Mouse (Mus musculus): ENCODE measurements around the gene Atp13a2. TPM values are rescaled to one million over a fixed set of nuclear protein-coding genes. Genes with fewer than 3 reads are reported as not detected.

The Atp13a2 gene
- total and polyA plus RNA-seq, 2 experiments from 2014 or later: 18.8 to 45.8 TPM

- DNase-seq (ENCODE audit: low spot score) (no peak), ATAC-seq (ENCODE audit: insufficient read depth, low read depth) (no peak)
These were observed 803 bp downstream of the Atp13a2 start for GRCm38 (mm10) chr4:140987476-140987875.

GRCm38 (mm10) chr4:140988706-140989290, 2.1 kb downstream of the Atp13a2 start:
- H3K36me3 ChIP-seq (replicated peaks; ENCODE audit: control insufficient read depth, insufficient read depth, low read length): peaks cover 13% of the 10 kb centered on the region; the same call in 1 of the 2 replicates
- H3K9me3 ChIP-seq (replicated peaks; ENCODE audit: control insufficient read depth, low read length): no peaks in the 10 kb centered on the region
- peaks cover 6% of the 10 kb centered on the region for H3K4me1 ChIP-seq (ENCODE audit: control insufficient read depth, insufficient read depth)
- WGBS: 67% methylated on average over 7 of the region's 7 CpGs
- TF ChIP-seq CTCF (IDR thresholded peaks at IDR 0.05; ENCODE audit: low read depth) (no peak), EP300 (IDR thresholded peaks at IDR 0.05; ENCODE audit: low read depth) (no peak)
- no peak overlapping the region for H3K4me3 ChIP-seq (ENCODE audit: low read depth, low read length)
- no peak for ATAC-seq (ENCODE audit: insufficient read depth, low read depth)
- H3K9ac ChIP-seq (replicated peaks; ENCODE audit: low read depth, low read length): no peak overlapping the region
- H3K27me3 ChIP-seq (ENCODE audit: control insufficient read depth, insufficient read depth, low read length): no peaks in the 10 kb centered on the region
- no peak for DNase-seq (ENCODE audit: low spot score)
- H3K4me2 ChIP-seq (ENCODE audit: low read depth, low read length): no peak overlapping the region
- no peak overlapping the region for H3K27ac ChIP-seq (ENCODE audit: low read depth)

More at GRCm38 (mm10) chr4:140987476-140987875, 803 bp downstream of the Atp13a2 start:
- Histone ChIP-seq H3K9me3 (replicated peaks; ENCODE audit: control insufficient read depth, low read length) (no peaks in the 10 kb centered on the region), H3K4me3 (ENCODE audit: low read depth, low read length) (peak overlapping the region; percentile 77), H3K9ac (replicated peaks; ENCODE audit: low read depth, low read length) (peak overlapping the region; percentile 73), H3K27me3 (ENCODE audit: control insufficient read depth, insufficient read depth, low read length) (no peaks in the 10 kb centered on the region), H3K36me3 (replicated peaks; ENCODE audit: control insufficient read depth, insufficient read depth, low read length) (peaks cover 2% of the 10 kb centered on the region; the same call in 1 of the 2 replicates), H3K4me1 (ENCODE audit: control insufficient read depth, insufficient read depth) (peaks cover 12% of the 10 kb centered on the region), H3K27ac (ENCODE audit: low read depth) (0 out of 2 replicates have a peak overlapping the region, but pooled peaks have one; percentile 25), H3K4me2 (ENCODE audit: low read depth, low read length) (peak overlapping the region; percentile 78)
- 22% methylated on average over 7 of the region's 7 CpGs for WGBS
- TF ChIP-seq CTCF (IDR thresholded peaks at IDR 0.05; ENCODE audit: low read depth): no peak
- TF ChIP-seq EP300 (IDR thresholded peaks at IDR 0.05; ENCODE audit: low read depth): no peak

- H3K27ac ChIP-seq (ENCODE audit: low read depth): no peak overlapping the region
- ATAC-seq (ENCODE audit: insufficient read depth, low read depth) (no peak), DNase-seq (ENCODE audit: low spot score) (no peak)
- H3K9ac ChIP-seq (replicated peaks; ENCODE audit: low read depth, low read length): no peak overlapping the region
- H3K9me3 ChIP-seq (replicated peaks; ENCODE audit: control insufficient read depth, low read length): no peaks in the 10 kb centered on the region
- no peaks in the 10 kb centered on the region for H3K27me3 ChIP-seq (ENCODE audit: control insufficient read depth, insufficient read depth, low read length)
- H3K4me1 ChIP-seq (ENCODE audit: control insufficient read depth, insufficient read depth): peaks cover 6% of the 10 kb centered on the region
- WGBS: 83% methylated on average over 14 of the region's 14 CpGs
- TF ChIP-seq CTCF (IDR thresholded peaks at IDR 0.05; ENCODE audit: low read depth) (no peak), EP300 (IDR thresholded peaks at IDR 0.05; ENCODE audit: low read depth) (no peak)
- no peak overlapping the region for H3K4me2 ChIP-seq (ENCODE audit: low read depth, low read length)
- no peak overlapping the region for H3K4me3 ChIP-seq (ENCODE audit: low read depth, low read length)
- peaks cover 19% of the 10 kb centered on the region for H3K36me3 ChIP-seq (replicated peaks; ENCODE audit: control insufficient read depth, insufficient read depth, low read length)
These were observed 2.8 kb downstream of the Atp13a2 start for GRCm38 (mm10) chr4:140989447-140989846.

GRCm38 (mm10) chr4:140992215-140992614, 5.5 kb downstream of the Atp13a2 start:
- H3K27ac ChIP-seq (ENCODE audit: low read depth): no peak overlapping the region
- H3K9me3 ChIP-seq (replicated peaks; ENCODE audit: control insufficient read depth, low read length): no peaks in the 10 kb centered on the region
- peaks cover 45% of the 10 kb centered on the region for H3K36me3 ChIP-seq (replicated peaks; ENCODE audit: control insufficient read depth, insufficient read depth, low read length)
- DNase-seq (ENCODE audit: low spot score) (no peak), ATAC-seq (ENCODE audit: insufficient read depth, low read depth) (no peak)
- H3K4me3 ChIP-seq (ENCODE audit: low read depth, low read length): no peak overlapping the region
- H3K4me2 ChIP-seq (ENCODE audit: low read depth, low read length): no peak overlapping the region
- H3K27me3 ChIP-seq (ENCODE audit: control insufficient read depth, insufficient read depth, low read length): no peaks in the 10 kb centered on the region
- 80% methylated on average over 20 of the region's 20 CpGs for WGBS
- TF ChIP-seq EP300 (IDR thresholded peaks at IDR 0.05; ENCODE audit: low read depth): no peak
- no peak for TF ChIP-seq CTCF (IDR thresholded peaks at IDR 0.05; ENCODE audit: low read depth)
- no peak overlapping the region for H3K9ac ChIP-seq (replicated peaks; ENCODE audit: low read depth, low read length)
- H3K4me1 ChIP-seq (ENCODE audit: control insufficient read depth, insufficient read depth): peaks cover 5% of the 10 kb centered on the region

- no peak for ATAC-seq (ENCODE audit: insufficient read depth, low read depth)
- DNase-seq (ENCODE audit: low spot score): no peak
- WGBS: 67% methylated on average over 8 of the region's 8 CpGs
- peaks cover 52% of the 10 kb centered on the region for H3K36me3 ChIP-seq (replicated peaks; ENCODE audit: control insufficient read depth, insufficient read depth, low read length)
- no peak overlapping the region for H3K4me2 ChIP-seq (ENCODE audit: low read depth, low read length)
- H3K9me3 ChIP-seq (replicated peaks; ENCODE audit: control insufficient read depth, low read length): no peaks in the 10 kb centered on the region
- no peaks in the 10 kb centered on the region for H3K4me1 ChIP-seq (ENCODE audit: control insufficient read depth, insufficient read depth)
- H3K4me3 ChIP-seq (ENCODE audit: low read depth, low read length): no peak overlapping the region
- no peaks in the 10 kb centered on the region for H3K27me3 ChIP-seq (ENCODE audit: control insufficient read depth, insufficient read depth, low read length)
- no peak overlapping the region for H3K27ac ChIP-seq (ENCODE audit: low read depth)
- TF ChIP-seq EP300 (IDR thresholded peaks at IDR 0.05; ENCODE audit: low read depth): no peak
- TF ChIP-seq CTCF (IDR thresholded peaks at IDR 0.05; ENCODE audit: low read depth): no peak
- no peak overlapping the region for H3K9ac ChIP-seq (replicated peaks; ENCODE audit: low read depth, low read length)
These were observed 7.2 kb downstream of the Atp13a2 start for GRCm38 (mm10) chr4:140993846-140994245.

GRCm38 (mm10) chr4:140995811-140996210, 9.1 kb downstream of the Atp13a2 start:
- H3K36me3 ChIP-seq (replicated peaks; ENCODE audit: control insufficient read depth, insufficient read depth, low read length): peaks cover 72% of the 10 kb centered on the region
- H3K4me2 ChIP-seq (ENCODE audit: low read depth, low read length): no peak overlapping the region
- WGBS: 88% methylated on average over 8 of the region's 8 CpGs
- H3K27me3 ChIP-seq (ENCODE audit: control insufficient read depth, insufficient read depth, low read length): no peaks in the 10 kb centered on the region
- H3K9ac ChIP-seq (replicated peaks; ENCODE audit: low read depth, low read length): no peak overlapping the region
- no peak overlapping the region for H3K27ac ChIP-seq (ENCODE audit: low read depth)
- no peaks in the 10 kb centered on the region for H3K9me3 ChIP-seq (replicated peaks; ENCODE audit: control insufficient read depth, low read length)
- no peak for TF ChIP-seq CTCF (IDR thresholded peaks at IDR 0.05; ENCODE audit: low read depth)
- TF ChIP-seq EP300 (IDR thresholded peaks at IDR 0.05; ENCODE audit: low read depth): no peak
- H3K4me1 ChIP-seq (ENCODE audit: control insufficient read depth, insufficient read depth): no peaks in the 10 kb centered on the region
- DNase-seq (ENCODE audit: low spot score): no peak
- H3K4me3 ChIP-seq (ENCODE audit: low read depth, low read length): no peak overlapping the region
- ATAC-seq (ENCODE audit: insufficient read depth, low read depth): 0 out of 2 replicates have a peak, but pooled peaks have one; percentile 9
